Mouse (Mus musculus): ENCODE results near the gene Ppp1r13l. TPM values are rescaled to one million over a fixed set of nuclear protein-coding genes. Genes with fewer than 3 reads are reported as not detected.

The Ppp1r13l gene
- polyA plus RNA-seq, 1 experiment from 2014 or later, result 13.5 TPM

- H3K4me1 ChIP-seq (replicated peaks), result peaks cover 32% of the 10 kb centered on the region
- no peak overlapping the region for H3K4me3 ChIP-seq
- H3K4me2 ChIP-seq, result no peak overlapping the region
- no peak for ATAC-seq (replicated peaks; ENCODE audit: insufficient number of reproducible peaks, insufficient read depth, low FRiP score, low read depth)
- H3K27ac ChIP-seq, result no peak overlapping the region
- WGBS, result 36% methylated on average over 9 of the region's 9 CpGs
- no peaks in the 10 kb centered on the region for H3K27me3 ChIP-seq
- H3K9me3 ChIP-seq (replicated peaks), result no peaks in the 10 kb centered on the region
- H3K36me3 ChIP-seq, result no peaks in the 10 kb centered on the region
- no peak overlapping the region for H3K9ac ChIP-seq
Observed at GRCm38 (mm10) chr7:19322489-19322888, 37.1 kb upstream of the Ppp1r13l start.

GRCm38 (mm10) chr7:19324221-19324620, 35.3 kb upstream of the Ppp1r13l start:
- H3K4me3 ChIP-seq, result no peak overlapping the region
- ATAC-seq (replicated peaks; ENCODE audit: insufficient number of reproducible peaks, insufficient read depth, low FRiP score, low read depth), result no peak
- H3K27me3 ChIP-seq, result no peaks in the 10 kb centered on the region
- H3K36me3 ChIP-seq, result no peaks in the 10 kb centered on the region
- 83% methylated on average over 11 of the region's 11 CpGs for WGBS
- H3K9me3 ChIP-seq (replicated peaks), result no peaks in the 10 kb centered on the region
- H3K4me1 ChIP-seq (replicated peaks), result peaks cover 38% of the 10 kb centered on the region
- H3K9ac ChIP-seq, result no peak overlapping the region
- no peak overlapping the region for H3K4me2 ChIP-seq
- H3K27ac ChIP-seq, result no peak overlapping the region

DNA sequence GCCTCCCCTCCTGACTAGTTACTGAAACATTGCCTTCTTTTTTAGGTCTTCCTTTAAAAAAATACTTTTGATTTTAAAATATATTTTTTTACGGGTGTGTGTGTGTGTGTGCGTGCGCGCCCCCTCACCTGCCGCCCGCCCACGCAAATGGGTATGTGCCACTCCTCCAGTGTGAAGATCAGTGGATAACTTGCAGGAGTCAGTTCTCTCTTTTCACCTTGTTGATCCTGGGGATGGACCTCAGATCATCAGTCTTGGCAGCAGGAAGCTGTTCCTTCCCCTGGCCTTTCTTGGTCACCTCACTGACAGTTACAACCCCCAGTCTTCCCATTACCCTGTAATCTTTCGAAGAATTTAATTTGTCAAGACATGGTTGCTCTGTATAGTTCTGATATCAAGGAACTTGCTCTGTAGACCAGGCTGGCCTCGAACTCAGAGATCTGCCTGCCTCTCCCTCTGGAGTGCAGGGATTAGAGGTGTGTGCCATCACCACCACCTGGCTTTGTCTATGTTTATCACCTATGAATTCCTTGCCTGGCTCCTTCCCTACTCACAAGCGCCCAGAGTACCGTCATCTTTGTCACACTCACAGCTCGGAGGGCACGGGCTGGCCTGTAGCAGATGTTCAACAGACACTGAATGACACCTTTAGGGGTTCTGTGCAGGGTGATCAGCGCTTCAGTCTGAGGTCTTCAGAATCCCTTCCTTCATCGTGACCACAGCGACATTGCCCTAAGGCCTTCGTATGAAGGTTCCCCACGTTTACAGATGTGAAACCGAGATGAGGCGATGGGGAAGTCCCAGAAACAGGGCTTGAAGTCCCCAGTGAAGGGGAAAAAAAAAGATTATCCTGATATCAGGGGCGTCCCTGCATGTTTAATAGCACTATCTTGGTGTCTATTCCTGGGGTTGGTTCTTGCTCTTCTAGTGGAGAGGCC, 34.0 kb upstream of the Ppp1r13l start:
- WGBS, result 65% methylated on average over 21 of the region's 21 CpGs
- peak overlapping the region; percentile 82; the same call in 1 of the 2 replicates for H3K27ac ChIP-seq
- H3K9ac ChIP-seq, result peak overlapping the region; percentile 36; the same call in 1 of the 2 replicates
- H3K9me3 ChIP-seq (replicated peaks), result no peaks in the 10 kb centered on the region
- no peaks in the 10 kb centered on the region for H3K27me3 ChIP-seq
- peak overlapping the region; percentile 47; the same call in 1 of the 2 replicates for H3K4me3 ChIP-seq
- H3K4me2 ChIP-seq, result peak overlapping the region; percentile 77
- ATAC-seq (replicated peaks; ENCODE audit: insufficient number of reproducible peaks, insufficient read depth, low FRiP score, low read depth), result no peak
- H3K4me1 ChIP-seq (replicated peaks), result peaks cover 28% of the 10 kb centered on the region
- no peaks in the 10 kb centered on the region for H3K36me3 ChIP-seq

DNA sequence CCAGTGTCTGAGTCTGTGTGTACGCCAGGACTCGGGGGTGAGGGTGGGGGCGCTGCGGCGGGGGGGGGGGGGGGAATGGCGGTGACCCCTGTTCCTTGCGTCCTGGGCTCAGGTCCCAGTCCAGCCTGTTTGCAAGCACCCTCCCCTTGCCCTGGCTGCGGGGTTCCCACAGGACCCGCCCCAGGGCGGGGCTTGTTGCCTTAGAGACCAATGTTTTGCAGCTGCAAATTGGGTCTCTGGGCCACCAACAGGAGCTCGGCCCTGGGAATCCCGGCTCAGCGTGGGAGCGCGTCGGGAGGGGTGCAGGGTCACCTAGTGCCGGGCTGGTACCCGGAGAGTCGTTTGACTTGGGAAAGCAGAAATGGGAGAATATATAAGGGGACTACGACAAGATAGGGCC, 33.2 kb upstream of the Ppp1r13l start:
- peaks cover 24% of the 10 kb centered on the region for H3K4me1 ChIP-seq (replicated peaks)
- 1% methylated on average over 20 of the region's 20 CpGs for WGBS

DNA sequence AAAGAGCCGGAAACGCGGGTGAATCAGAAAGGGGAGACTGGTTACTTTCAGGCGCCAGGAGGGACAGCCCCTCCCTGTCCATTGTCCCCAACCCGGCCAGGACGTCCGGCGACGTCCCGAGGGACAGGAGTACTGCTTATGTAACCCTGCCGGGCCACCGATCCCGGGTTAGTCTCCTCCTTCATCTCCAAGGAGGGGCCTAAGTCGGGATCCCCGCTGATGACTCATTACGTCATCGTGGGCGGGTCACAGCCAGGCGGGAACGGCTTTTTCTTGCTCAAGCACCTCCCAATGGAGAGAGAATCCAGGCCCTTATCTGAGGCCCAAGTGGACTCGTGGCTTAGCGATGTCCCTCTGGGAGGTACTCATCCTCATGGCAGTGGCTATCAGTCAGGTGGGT, 32.4 kb upstream of the Ppp1r13l start:
- under 1% methylated on average over 22 of the region's 22 CpGs for WGBS
- Histone ChIP-seq H3K9ac (peak overlapping the region; percentile 36), H3K27me3 (no peaks in the 10 kb centered on the region)

More for the DNA sequence above, 33.2 kb upstream of the Ppp1r13l start:
- Histone ChIP-seq H3K27me3 (no peaks in the 10 kb centered on the region), H3K27ac (peak overlapping the region; percentile 82), H3K9me3 (replicated peaks) (no peaks in the 10 kb centered on the region), H3K9ac (peak overlapping the region; percentile 36), H3K4me3 (peak overlapping the region; percentile 47), H3K36me3 (no peaks in the 10 kb centered on the region), H3K4me2 (peak overlapping the region; percentile 77)
- ATAC-seq (replicated peaks; ENCODE audit: insufficient number of reproducible peaks, insufficient read depth, low FRiP score, low read depth), result peak; percentile 61

GRCm38 (mm10) chr7:19327782-19328181, 31.8 kb upstream of the Ppp1r13l start:
- no peak overlapping the region for H3K4me3 ChIP-seq

More for the DNA sequence above, 32.4 kb upstream of the Ppp1r13l start:
- H3K4me3 ChIP-seq, result peak overlapping the region; percentile 47
- H3K4me1 ChIP-seq (replicated peaks), result peaks cover 24% of the 10 kb centered on the region
- peak; percentile 78 for ATAC-seq (replicated peaks; ENCODE audit: insufficient number of reproducible peaks, insufficient read depth, low FRiP score, low read depth)
- H3K4me2 ChIP-seq, result peak overlapping the region; percentile 77
- no peaks in the 10 kb centered on the region for H3K36me3 ChIP-seq
- no peaks in the 10 kb centered on the region for H3K9me3 ChIP-seq (replicated peaks)
- H3K27ac ChIP-seq, result peak overlapping the region; percentile 82

DNA sequence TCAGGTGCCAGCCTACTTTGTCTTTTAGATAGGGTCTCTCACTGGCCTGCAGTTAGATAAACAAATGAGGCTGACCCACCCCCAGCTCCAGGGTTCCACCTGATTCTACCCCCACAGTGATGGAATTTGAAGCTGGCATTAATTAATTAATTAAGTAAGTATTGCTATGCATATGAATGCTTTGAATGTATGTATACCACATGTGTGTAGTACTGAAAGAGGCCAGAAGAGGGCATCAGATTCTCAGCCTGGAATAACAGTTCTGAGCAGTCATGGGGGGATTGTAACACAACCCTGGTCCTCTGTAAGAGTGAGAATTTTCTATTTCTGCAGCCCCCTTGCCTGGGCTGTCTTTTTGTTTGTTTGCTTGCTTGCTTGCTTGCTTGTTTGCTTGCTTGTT, 31.1 kb upstream of the Ppp1r13l start:
- Histone ChIP-seq H3K27ac (no peak overlapping the region), H3K27me3 (no peaks in the 10 kb centered on the region), H3K4me2 (no peak overlapping the region), H3K4me1 (replicated peaks) (peaks cover 28% of the 10 kb centered on the region), H3K4me3 (no peak overlapping the region), H3K9me3 (replicated peaks) (no peaks in the 10 kb centered on the region), H3K9ac (no peak overlapping the region), H3K36me3 (no peaks in the 10 kb centered on the region)
- no peak for ATAC-seq (replicated peaks; ENCODE audit: insufficient number of reproducible peaks, insufficient read depth, low FRiP score, low read depth)

More at GRCm38 (mm10) chr7:19327782-19328181, 31.8 kb upstream of the Ppp1r13l start:
- ATAC-seq (replicated peaks; ENCODE audit: insufficient number of reproducible peaks, insufficient read depth, low FRiP score, low read depth), result no peak
- H3K9ac ChIP-seq, result peak overlapping the region; percentile 35; the same call in 1 of the 2 replicates
- no peaks in the 10 kb centered on the region for H3K9me3 ChIP-seq (replicated peaks)
- no peaks in the 10 kb centered on the region for H3K27me3 ChIP-seq
- WGBS, result 67% methylated on average over 5 of the region's 5 CpGs
- H3K4me1 ChIP-seq (replicated peaks), result peaks cover 28% of the 10 kb centered on the region
- H3K4me2 ChIP-seq, result peak overlapping the region; percentile 77
- no peaks in the 10 kb centered on the region for H3K36me3 ChIP-seq
- H3K27ac ChIP-seq, result peak overlapping the region; percentile 82

DNA sequence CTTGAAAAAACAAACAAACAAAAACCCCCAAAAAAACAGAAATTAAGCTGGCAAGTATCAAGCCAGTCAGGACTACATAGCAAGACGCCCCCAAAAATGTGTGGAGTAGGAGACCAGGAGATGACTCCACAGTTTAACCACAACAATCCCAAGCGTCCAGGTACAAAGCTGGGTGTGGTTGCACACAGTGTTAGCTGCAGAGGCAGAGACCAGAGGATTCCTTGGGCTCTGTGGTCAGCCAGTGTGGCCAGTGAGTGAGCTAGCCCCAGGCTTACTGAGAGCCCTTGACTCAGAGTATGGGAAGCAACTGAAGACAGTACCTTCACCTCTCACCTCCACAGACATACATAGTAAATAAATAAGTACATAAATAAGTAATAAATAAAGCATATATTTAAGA, 27.6 kb upstream of the Ppp1r13l start:
- Histone ChIP-seq H3K9ac (no peak overlapping the region), H3K4me3 (0 out of 2 replicates have a peak overlapping the region, but pooled peaks have one; percentile 71), H3K4me2 (peak overlapping the region; percentile 83), H3K27ac (peak overlapping the region; percentile 91; the same call in 1 of the 2 replicates), H3K27me3 (no peaks in the 10 kb centered on the region), H3K4me1 (replicated peaks) (peaks cover 34% of the 10 kb centered on the region), H3K36me3 (no peaks in the 10 kb centered on the region), H3K9me3 (replicated peaks) (no peaks in the 10 kb centered on the region)
- no peak for ATAC-seq (replicated peaks; ENCODE audit: insufficient number of reproducible peaks, insufficient read depth, low FRiP score, low read depth)
- WGBS, result 68% methylated on average over 2 of the region's 2 CpGs

DNA sequence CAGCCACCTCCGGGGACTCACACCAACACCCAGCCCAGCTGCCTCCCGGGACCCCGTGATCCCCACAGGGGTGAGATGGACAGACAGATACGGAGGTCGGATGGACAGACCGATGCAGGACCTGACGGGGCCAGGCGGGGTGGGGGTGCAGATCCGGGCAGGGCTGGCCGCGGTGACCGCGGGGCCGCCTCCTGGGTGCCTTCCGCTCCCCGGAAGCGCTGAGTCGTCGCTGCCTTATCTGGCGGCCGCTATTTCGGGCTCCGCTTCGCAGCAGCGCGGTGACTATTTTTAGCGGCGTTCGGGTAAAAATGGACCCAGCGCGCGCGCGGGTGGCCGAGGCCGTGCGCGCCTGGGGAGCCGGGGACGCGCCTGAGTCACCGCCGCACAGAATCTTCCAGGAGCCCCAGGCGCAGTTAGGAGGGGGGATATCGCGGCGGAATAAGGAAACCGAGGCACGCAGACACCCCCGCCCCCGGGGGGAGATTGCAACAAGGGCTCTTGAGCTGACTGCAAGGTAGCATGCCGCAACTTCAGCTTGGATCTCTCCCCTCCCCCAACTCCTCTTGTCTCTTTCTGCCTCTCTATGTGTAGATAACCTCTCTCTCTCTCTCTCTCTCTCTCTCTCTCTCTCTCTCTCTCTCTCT, 26.7 kb upstream of the Ppp1r13l start:
- Histone ChIP-seq H3K27me3 (no peaks in the 10 kb centered on the region), H3K4me3 (peak overlapping the region; percentile 71), H3K27ac (peak overlapping the region; percentile 91), H3K9ac (peak overlapping the region; percentile 78), H3K9me3 (replicated peaks) (no peaks in the 10 kb centered on the region), H3K36me3 (no peaks in the 10 kb centered on the region), H3K4me1 (replicated peaks) (peaks cover 34% of the 10 kb centered on the region), H3K4me2 (peak overlapping the region; percentile 83)
- peak; percentile 85 for ATAC-seq (replicated peaks; ENCODE audit: insufficient number of reproducible peaks, insufficient read depth, low FRiP score, low read depth)
- under 1% methylated on average over 52 of the region's 52 CpGs for WGBS

GRCm38 (mm10) chr7:19335583-19335982, 24.0 kb upstream of the Ppp1r13l start:
- no peak overlapping the region for H3K9ac ChIP-seq
- no peak overlapping the region for H3K4me2 ChIP-seq
- ATAC-seq (replicated peaks; ENCODE audit: insufficient number of reproducible peaks, insufficient read depth, low FRiP score, low read depth), result no peak
- 53% methylated on average over 3 of the region's 3 CpGs for WGBS
- H3K9me3 ChIP-seq (replicated peaks), result no peaks in the 10 kb centered on the region
- H3K27me3 ChIP-seq, result no peaks in the 10 kb centered on the region
- H3K4me3 ChIP-seq, result no peak overlapping the region
- H3K27ac ChIP-seq, result no peak overlapping the region
- peaks cover 43% of the 10 kb centered on the region for H3K4me1 ChIP-seq (replicated peaks)
- H3K36me3 ChIP-seq, result no peaks in the 10 kb centered on the region

DNA sequence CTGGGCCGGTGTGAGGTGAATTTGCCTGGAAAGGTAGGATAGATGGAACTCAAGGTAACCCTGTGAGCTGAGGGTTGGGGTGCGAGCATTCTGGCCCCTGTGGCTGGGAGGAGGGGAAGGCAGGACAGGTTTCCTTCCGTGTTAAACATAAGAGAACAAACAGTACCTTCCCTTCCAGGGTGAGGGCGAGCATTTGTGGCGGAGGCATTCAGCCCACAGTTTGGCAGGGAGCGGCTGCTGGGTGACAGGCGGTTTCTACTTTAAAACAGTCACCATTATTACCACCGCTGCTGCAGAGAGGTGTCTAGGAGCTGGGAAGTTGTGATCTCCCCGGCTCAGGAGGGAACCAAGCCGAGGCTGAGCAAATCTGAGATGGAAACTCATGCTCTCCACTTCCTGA, 22.4 kb upstream of the Ppp1r13l start:
- no peaks in the 10 kb centered on the region for H3K36me3 ChIP-seq
- H3K27me3 ChIP-seq, result 0 out of 2 replicates have a peak, but pooled peaks cover 2% of the 10 kb centered on the region
- peaks cover 55% of the 10 kb centered on the region for H3K4me1 ChIP-seq (replicated peaks)
- no peak overlapping the region for H3K4me2 ChIP-seq
- no peak overlapping the region for H3K9ac ChIP-seq
- no peak overlapping the region for H3K4me3 ChIP-seq
- peak overlapping the region; percentile 6 for H3K27ac ChIP-seq
- WGBS, result 60% methylated on average over 10 of the region's 10 CpGs
- no peak for ATAC-seq (replicated peaks; ENCODE audit: insufficient number of reproducible peaks, insufficient read depth, low FRiP score, low read depth)
- H3K9me3 ChIP-seq (replicated peaks), result no peaks in the 10 kb centered on the region

All from heart, embryonic 15.5 days (tissue).